Mouse (Mus musculus) midbrain, postnatal 0 days (tissue): ENCODE results near the gene Zfp296. TPM values are rescaled to one million over a fixed set of nuclear protein-coding genes. Genes with fewer than 3 reads are reported as not detected.

Experiments used
- ATAC-seq: fragments of 200-750 bp; cut with Nextera tagmentation; 2 replicates; pipeline ENCODE4 v1.8.0; 2017; ENCODE audit warnings: moderate number of reproducible peaks, mild to moderate bottlenecking, moderate TSS enrichment, moderate library complexity; ENCODE audit not compliant: low FRiP score
- DNase-seq: peaks from one replicate; pipeline ENCODE4 v3.0.0-alpha.2; 2015; ENCODE audit warnings: low spot score
- H3K27ac ChIP-seq: fragments of 300-500 bp; sonication (generic); 2 replicates; pipeline ENCODE4 v1.5.1; 2014; ENCODE audit warnings: low read depth, mild to moderate bottlenecking, low read length, mixed read lengths
- H3K27me3 ChIP-seq: fragments of 300-500 bp; sonication (generic); 2 replicates; pipeline ENCODE4 v1.6.1; 2014; ENCODE audit warnings: low read length, control low read depth, mixed read lengths; ENCODE audit not compliant: insufficient read depth
- H3K36me3 ChIP-seq: fragments of 300-500 bp; sonication (generic); 2 replicates; pipeline ENCODE4 v1.6.1; 2014; ENCODE audit warnings: low read length, control low read depth, mixed read lengths; ENCODE audit not compliant: insufficient read depth
- H3K4me1 ChIP-seq: fragments of 300-500 bp; sonication (generic); 2 replicates; pipeline ENCODE4 v1.6.1; 2014; ENCODE audit warnings: mild to moderate bottlenecking, control low read depth, antibody characterized with exemption, low read length, mixed read lengths; ENCODE audit not compliant: insufficient read depth
- H3K4me2 ChIP-seq: fragments of 300-500 bp; sonication (generic); 2 replicates; pipeline ENCODE4 v1.6.1; 2014; ENCODE audit warnings: low read depth, mild to moderate bottlenecking, low read length, mixed read lengths; ENCODE audit not compliant: poor library complexity, severe bottlenecking
- H3K4me3 ChIP-seq: fragments of 300-500 bp; sonication (generic); 2 replicates; pipeline ENCODE4 v1.5.1; 2014; ENCODE audit warnings: low read depth, mild to moderate bottlenecking, low read length, moderate library complexity
- H3K9ac ChIP-seq: fragments of 300-500 bp; sonication (generic); replicated peaks from 2 replicates; pipeline ENCODE4 v1.6.1; 2014; ENCODE audit warnings: mild to moderate bottlenecking, low read length, moderate library complexity, mixed read lengths; ENCODE audit not compliant: poor library complexity, severe bottlenecking
- H3K9me3 ChIP-seq: fragments of 300-500 bp; sonication (generic); 2 replicates; pipeline ENCODE4 v1.6.1; 2016; ENCODE audit warnings: low read length, control low read depth
- CTCF ChIP-seq: IDR thresholded peaks from 2 replicates; pipeline ENCODE4 v1.5.1; 2016; ENCODE audit warnings: antibody characterized with exemption, mild to moderate bottlenecking
- WGBS: fragments of 180-500 bp; shearing (Covaris S2); extraction: QIAGEN DNeasy Blood & Tissue Kit; methylation state at CpG from one replicate; pipeline ENCODE4 v1.1.7; 2014; 5-methylcytosine and 5-hydroxymethylcytosine counted together
- polyA plus RNA-seq: library from polyadenylated mRNA; unstranded; fragments of >200 nt; fragmentation: Nextera tagmentation; extraction: Ambion mirVana; gene quantifications from 2 replicates; pipeline ENCODE4 v1.2.1, GENCODE M21; 2015
- total RNA-seq: library from RNA; depleted of rRNA; stranded (reverse); fragments of >200 nt; gene quantifications from 2 replicates; pipeline ENCODE4 v1.2.3, GENCODE M21; 2014

Zfp296 gene
- total and polyA plus RNA-seq, 2 experiments from 2014 or later, result 1.2 TPM; not detected in 1

DNA sequence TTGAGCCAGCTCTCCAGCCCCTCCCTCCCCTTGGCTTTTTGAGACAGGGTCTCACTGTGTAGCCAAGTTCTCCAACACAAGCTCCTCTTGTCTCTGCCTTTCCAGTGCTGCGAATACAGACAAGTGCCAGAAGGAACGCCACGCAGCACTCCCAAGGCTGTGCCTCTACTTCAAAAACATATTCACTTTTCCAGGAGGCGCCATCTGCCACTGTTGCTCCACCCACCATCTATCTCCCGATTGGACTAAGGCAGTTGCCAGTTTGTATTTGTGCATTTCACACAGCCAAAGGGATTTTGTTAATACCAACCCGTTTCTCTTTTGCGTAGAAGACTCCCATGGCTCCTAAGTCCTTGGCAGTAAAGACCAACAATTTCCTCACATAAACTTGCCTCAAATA, 43.7 kb downstream of the Zfp296 start:
- WGBS, result 85% methylated on average over 7 of the region's 7 CpGs
- Histone ChIP-seq H3K4me3 (no peak overlapping the region), H3K27ac (no peak overlapping the region), H3K9ac (no peak overlapping the region), H3K36me3 (no peaks in the 10 kb centered on the region), H3K4me1 (no peaks in the 10 kb centered on the region), H3K4me2 (no peak overlapping the region), H3K27me3 (no peaks in the 10 kb centered on the region; the same call in 1 of the 2 replicates), H3K9me3 (no peaks in the 10 kb centered on the region)
- no peak for ATAC-seq
- no peak for TF ChIP-seq CTCF
- no peak for DNase-seq

DNA sequence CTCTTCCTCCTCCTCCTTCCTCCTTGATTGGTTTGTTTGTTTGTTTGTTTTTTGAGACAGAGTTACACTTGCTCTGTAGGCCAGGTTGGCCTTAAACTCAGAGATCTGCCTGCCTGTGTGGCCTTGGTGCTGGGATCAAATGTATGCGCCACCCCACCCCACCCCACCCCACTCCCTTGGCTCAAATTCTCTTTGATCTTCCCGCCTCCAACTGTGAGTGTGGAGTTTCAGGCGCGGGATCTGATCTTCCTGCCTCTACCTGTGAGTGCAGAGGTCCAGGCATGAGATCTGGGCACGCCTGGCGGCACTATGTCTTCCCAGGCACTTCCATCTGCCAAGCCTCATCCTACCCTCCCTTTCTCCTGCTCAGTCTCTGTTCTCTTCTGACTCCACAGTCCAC, 45.2 kb downstream of the Zfp296 start:
- Histone ChIP-seq H3K27ac (no peak overlapping the region), H3K36me3 (no peaks in the 10 kb centered on the region), H3K9ac (no peak overlapping the region), H3K27me3 (no peaks in the 10 kb centered on the region; the same call in 1 of the 2 replicates), H3K4me2 (no peak overlapping the region), H3K4me3 (no peak overlapping the region), H3K4me1 (no peaks in the 10 kb centered on the region), H3K9me3 (no peaks in the 10 kb centered on the region)
- no peak for DNase-seq
- WGBS, result 44% methylated on average over 6 of the region's 6 CpGs
- no peak for TF ChIP-seq CTCF
- ATAC-seq, result no peak

GRCm38 (mm10) chr7:19623433-19623832, 46.3 kb downstream of the Zfp296 start:
- ATAC-seq, result no peak
- Histone ChIP-seq H3K36me3 (no peaks in the 10 kb centered on the region), H3K27ac (no peak overlapping the region), H3K9ac (no peak overlapping the region), H3K4me1 (no peaks in the 10 kb centered on the region), H3K9me3 (no peaks in the 10 kb centered on the region), H3K4me3 (no peak overlapping the region), H3K27me3 (no peaks in the 10 kb centered on the region; the same call in 1 of the 2 replicates), H3K4me2 (no peak overlapping the region)
- TF ChIP-seq CTCF, result no peak
- WGBS, result 77% methylated on average over 2 of the region's 2 CpGs
- DNase-seq, result no peak

DNA sequence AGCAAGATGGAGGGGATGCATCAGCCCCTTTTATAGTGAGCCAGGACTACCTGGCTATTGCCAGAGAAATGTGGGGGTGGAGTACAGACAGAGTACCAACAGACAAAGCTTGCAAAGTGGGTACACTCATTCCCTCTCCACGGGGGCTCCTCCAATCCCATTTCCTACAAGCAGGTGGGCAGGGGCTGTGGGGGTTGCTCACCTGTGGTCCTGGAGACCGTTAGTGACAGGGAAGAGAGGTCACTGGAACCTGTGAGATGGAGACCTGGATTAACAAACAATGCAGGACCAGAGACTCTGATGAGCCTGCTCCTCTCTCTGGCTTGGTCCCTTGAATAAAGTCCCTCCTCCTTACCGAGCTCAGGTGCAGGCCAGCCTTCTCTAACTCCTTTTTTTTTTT, 50.6 kb downstream of the Zfp296 start:
- Histone ChIP-seq H3K36me3 (peaks cover 10% of the 10 kb centered on the region), H3K4me3 (peak overlapping the region; percentile 62; the same call in 1 of the 2 replicates), H3K4me2 (peak overlapping the region; percentile 74), H3K4me1 (no peaks in the 10 kb centered on the region), H3K27ac (no peak overlapping the region), H3K27me3 (no peaks in the 10 kb centered on the region), H3K9me3 (no peaks in the 10 kb centered on the region), H3K9ac (no peak overlapping the region)
- ATAC-seq (no peak), DNase-seq (no peak)
- no peak for TF ChIP-seq CTCF
- 53% methylated on average over 3 of the region's 3 CpGs for WGBS

DNA sequence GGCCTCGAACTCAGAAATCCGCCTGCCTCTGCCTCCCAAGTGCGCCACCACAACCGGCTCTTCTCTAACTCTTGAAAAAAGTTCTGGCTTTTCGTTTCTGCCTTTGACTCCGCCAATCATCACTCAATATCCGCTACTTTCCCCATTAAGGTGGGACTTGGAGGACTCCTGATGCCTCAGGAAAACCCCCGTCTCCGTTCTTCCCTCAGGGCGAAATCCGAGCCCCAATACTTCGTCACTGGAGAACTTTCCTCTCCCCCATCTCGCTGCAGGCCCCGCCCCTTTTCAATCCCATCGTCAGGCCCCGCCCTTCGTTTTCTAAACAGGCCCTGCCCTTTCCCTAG, 51.1 kb downstream of the Zfp296 start:
- Histone ChIP-seq H3K36me3 (peaks cover 14% of the 10 kb centered on the region), H3K9me3 (no peaks in the 10 kb centered on the region), H3K27me3 (no peaks in the 10 kb centered on the region), H3K4me2 (peak overlapping the region; percentile 74), H3K27ac (no peak overlapping the region; the same call in 1 of the 2 replicates), H3K4me3 (peak overlapping the region; percentile 62), H3K4me1 (no peaks in the 10 kb centered on the region), H3K9ac (peak overlapping the region; percentile 36; the same call in 1 of the 2 replicates)
- WGBS, result 15% methylated on average over 17 of the region's 17 CpGs
- ATAC-seq (no peak), DNase-seq (no peak)
- TF ChIP-seq CTCF, result no peak

DNA sequence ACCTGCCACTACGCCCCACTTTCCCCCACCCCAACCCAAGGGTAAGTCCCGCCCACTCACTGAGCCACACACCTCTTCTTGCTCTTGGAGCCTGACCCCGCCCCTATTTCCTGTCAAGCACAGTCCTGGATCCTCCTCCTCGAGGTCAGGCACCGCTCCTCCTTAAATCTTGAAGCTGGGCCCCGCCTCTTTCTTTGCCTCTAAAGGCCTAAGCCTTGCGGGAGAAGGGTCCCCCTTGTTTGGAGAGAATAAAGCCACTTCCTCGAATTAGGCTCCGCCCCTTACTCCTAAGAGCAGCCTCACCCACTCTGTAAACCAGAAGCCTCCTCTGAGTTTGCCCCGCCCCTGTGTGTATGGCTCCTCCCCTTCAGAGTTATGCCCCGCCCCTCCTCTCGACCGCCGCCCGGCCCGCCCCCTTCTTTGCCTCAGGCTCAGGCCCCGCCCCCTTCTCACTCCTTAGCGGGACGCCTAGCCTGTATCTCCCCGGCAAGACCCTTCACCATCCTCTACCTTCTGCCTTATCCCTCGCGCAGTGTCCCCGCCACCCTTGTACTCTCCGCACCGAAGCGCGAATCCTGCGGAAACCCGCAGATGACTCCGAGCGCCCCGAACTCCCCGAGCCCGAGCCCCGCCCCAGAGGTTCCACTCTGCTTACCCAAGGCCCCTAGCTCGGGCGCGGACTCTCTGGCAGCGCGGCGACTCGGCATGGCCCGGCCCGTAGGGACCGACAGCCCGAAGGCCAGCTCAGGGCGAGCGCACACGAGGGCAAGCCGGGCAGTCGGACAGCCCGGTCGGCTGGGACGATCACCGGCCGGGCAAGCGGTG, 51.7 kb downstream of the Zfp296 start:
- Histone ChIP-seq H3K27ac (no peak overlapping the region; the same call in 1 of the 2 replicates), H3K4me1 (no peaks in the 10 kb centered on the region), H3K9me3 (no peaks in the 10 kb centered on the region), H3K36me3 (peaks cover 20% of the 10 kb centered on the region), H3K4me2 (peak overlapping the region; percentile 74), H3K4me3 (peak overlapping the region; percentile 62), H3K9ac (peak overlapping the region; percentile 48), H3K27me3 (no peaks in the 10 kb centered on the region)
- DNase-seq, result peak; percentile 83
- TF ChIP-seq CTCF, result no peak
- 1% methylated on average over 56 of the region's 57 CpGs for whole genome bisulfite sequencing
- ATAC-seq, result peak; percentile 83
